Mouse (Mus musculus): ENCODE results near the gene Pnpo. TPM values are rescaled to one million over a fixed set of nuclear protein-coding genes. Genes with fewer than 3 reads are reported as not detected.
A peak's percentile ranks its signal among the peaks of the same experiment; 100 is the strongest.

Pnpo gene
- polyA plus RNA-seq, 1 experiment from 2014 or later: 719 TPM

- Histone ChIP-seq H3K9me3 (replicated peaks; ENCODE audit: control insufficient read depth, low read length) (no peaks in the 10 kb centered on the region), H3K27ac (ENCODE audit: low read length) (peak overlapping the region; percentile 96), H3K27me3 (ENCODE audit: control insufficient read depth, insufficient read depth, low read depth, low read length) (no peaks in the 10 kb centered on the region), H3K4me1 (ENCODE audit: control insufficient read depth, low read depth, low read length) (peaks cover 73% of the 10 kb centered on the region), H3K9ac (ENCODE audit: low read depth, low read length) (peak overlapping the region; percentile 30; the same call in 1 of the 2 replicates), H3K4me2 (ENCODE audit: low read depth, low read length) (peak overlapping the region; percentile 26; the same call in 1 of the 2 replicates), H3K36me3 (ENCODE audit: control insufficient read depth, insufficient read depth) (no peaks in the 10 kb centered on the region), H3K4me3 (ENCODE audit: low read depth, low read length) (no peak overlapping the region)
- ATAC-seq (ENCODE audit: low read depth): peak; percentile 88
- 20% methylated on average over 5 of the region's 5 CpGs for WGBS (ENCODE audit: insufficient replicate concordance)
Observed at GRCm38 (mm10) chr11:96926587-96926986, 17.2 kb downstream of the Pnpo start.

- H3K4me2 ChIP-seq (ENCODE audit: low read depth, low read length): peak overlapping the region; percentile 26
Observed at GRCm38 (mm10) chr11:96925469-96926148, 18.2 kb downstream of the Pnpo start.

GRCm38 (mm10) chr11:96924861-96925260, 18.9 kb downstream of the Pnpo start:
- Histone ChIP-seq H3K9ac (ENCODE audit: low read depth, low read length) (peak overlapping the region; percentile 52), H3K36me3 (ENCODE audit: control insufficient read depth, insufficient read depth) (no peaks in the 10 kb centered on the region), H3K4me1 (ENCODE audit: control insufficient read depth, low read depth, low read length) (peaks cover 60% of the 10 kb centered on the region), H3K4me3 (ENCODE audit: low read depth, low read length) (no peak overlapping the region), H3K27me3 (ENCODE audit: control insufficient read depth, insufficient read depth, low read depth, low read length) (no peaks in the 10 kb centered on the region), H3K4me2 (ENCODE audit: low read depth, low read length) (peak overlapping the region; percentile 18; the same call in 1 of the 2 replicates), H3K27ac (ENCODE audit: low read length) (peak overlapping the region; percentile 96), H3K9me3 (replicated peaks; ENCODE audit: control insufficient read depth, low read length) (no peaks in the 10 kb centered on the region)
- ATAC-seq (ENCODE audit: low read depth): no peak
- WGBS (ENCODE audit: insufficient replicate concordance): 27% methylated on average over 11 of the region's 11 CpGs

More at GRCm38 (mm10) chr11:96925469-96926148, 18.2 kb downstream of the Pnpo start:
- no peaks in the 10 kb centered on the region for H3K27me3 ChIP-seq (ENCODE audit: control insufficient read depth, insufficient read depth, low read depth, low read length)
- H3K27ac ChIP-seq (ENCODE audit: low read length): peak overlapping the region; percentile 96
- H3K36me3 ChIP-seq (ENCODE audit: control insufficient read depth, insufficient read depth): no peaks in the 10 kb centered on the region
- H3K9me3 ChIP-seq (replicated peaks; ENCODE audit: control insufficient read depth, low read length): no peaks in the 10 kb centered on the region
- peak; percentile 62 for ATAC-seq (ENCODE audit: low read depth)
- no peak overlapping the region for H3K4me3 ChIP-seq (ENCODE audit: low read depth, low read length)
- peak overlapping the region; percentile 52 for H3K9ac ChIP-seq (ENCODE audit: low read depth, low read length)
- H3K4me1 ChIP-seq (ENCODE audit: control insufficient read depth, low read depth, low read length): peaks cover 65% of the 10 kb centered on the region
- 54% methylated on average over 12 of the region's 12 CpGs for WGBS (ENCODE audit: insufficient replicate concordance)

GRCm38 (mm10) chr11:96919003-96919402, 24.8 kb downstream of the Pnpo start:
- Histone ChIP-seq H3K4me1 (ENCODE audit: control insufficient read depth, low read depth, low read length) (peaks cover 47% of the 10 kb centered on the region), H3K4me3 (ENCODE audit: low read depth, low read length) (no peak overlapping the region), H3K27ac (ENCODE audit: low read length) (peak overlapping the region; percentile 93), H3K27me3 (ENCODE audit: control insufficient read depth, insufficient read depth, low read depth, low read length) (no peaks in the 10 kb centered on the region), H3K4me2 (ENCODE audit: low read depth, low read length) (no peak overlapping the region; the same call in 1 of the 2 replicates), H3K9me3 (replicated peaks; ENCODE audit: control insufficient read depth, low read length) (no peaks in the 10 kb centered on the region), H3K36me3 (ENCODE audit: control insufficient read depth, insufficient read depth) (no peaks in the 10 kb centered on the region), H3K9ac (ENCODE audit: low read depth, low read length) (peak overlapping the region; percentile 1)
- no peak for ATAC-seq (ENCODE audit: low read depth)
- 33% methylated on average over 6 of the region's 6 CpGs for WGBS (ENCODE audit: insufficient replicate concordance)

GRCm38 (mm10) chr11:96917415-96917814, 26.4 kb downstream of the Pnpo start:
- Histone ChIP-seq H3K4me1 (ENCODE audit: control insufficient read depth, low read depth, low read length) (peaks cover 47% of the 10 kb centered on the region), H3K36me3 (ENCODE audit: control insufficient read depth, insufficient read depth) (no peaks in the 10 kb centered on the region; the same call in 1 of the 2 replicates), H3K9me3 (replicated peaks; ENCODE audit: control insufficient read depth, low read length) (no peaks in the 10 kb centered on the region), H3K9ac (ENCODE audit: low read depth, low read length) (peak overlapping the region; percentile 64), H3K4me3 (ENCODE audit: low read depth, low read length) (peak overlapping the region; percentile 47), H3K4me2 (ENCODE audit: low read depth, low read length) (peak overlapping the region; percentile 74), H3K27ac (ENCODE audit: low read length) (peak overlapping the region; percentile 93), H3K27me3 (ENCODE audit: control insufficient read depth, insufficient read depth, low read depth, low read length) (no peaks in the 10 kb centered on the region)
- peak; percentile 81 for ATAC-seq (ENCODE audit: low read depth)
- WGBS (ENCODE audit: insufficient replicate concordance): 22% methylated on average over 6 of the region's 6 CpGs

- Histone ChIP-seq H3K4me3 (ENCODE audit: low read depth, low read length) (peak overlapping the region; percentile 47), H3K27ac (ENCODE audit: low read length) (peak overlapping the region; percentile 93), H3K9ac (ENCODE audit: low read depth, low read length) (peak overlapping the region; percentile 64), H3K9me3 (replicated peaks; ENCODE audit: control insufficient read depth, low read length) (no peaks in the 10 kb centered on the region), H3K4me2 (ENCODE audit: low read depth, low read length) (peak overlapping the region; percentile 74), H3K4me1 (ENCODE audit: control insufficient read depth, low read depth, low read length) (peaks cover 47% of the 10 kb centered on the region), H3K36me3 (ENCODE audit: control insufficient read depth, insufficient read depth) (no peaks in the 10 kb centered on the region; the same call in 1 of the 2 replicates), H3K27me3 (ENCODE audit: control insufficient read depth, insufficient read depth, low read depth, low read length) (no peaks in the 10 kb centered on the region)
- ATAC-seq (ENCODE audit: low read depth): no peak
- 19% methylated on average over 12 of the region's 13 CpGs for WGBS (ENCODE audit: insufficient replicate concordance)
Observed at GRCm38 (mm10) chr11:96916885-96917396, 26.8 kb downstream of the Pnpo start.

GRCm38 (mm10) chr11:96916044-96916884, 27.5 kb downstream of the Pnpo start, which contains the start of gene Cdk5rap3:
TSS of gene Cdk5rap3 (minus strand) at chr11:96916496.
- Histone ChIP-seq H3K4me2 (ENCODE audit: low read depth, low read length) (peak within 1 kb of the TSS; percentile 97), H3K9ac (ENCODE audit: low read depth, low read length) (peak within 1 kb of the TSS; percentile 82), H3K4me3 (ENCODE audit: low read depth, low read length) (peak within 1 kb of the TSS; percentile 83), H3K27ac (ENCODE audit: low read length) (peak within 1 kb of the TSS; percentile 93), H3K4me1 (ENCODE audit: control insufficient read depth, low read depth, low read length) (peaks cover 47% of the 10 kb centered on the region), H3K27me3 (ENCODE audit: control insufficient read depth, insufficient read depth, low read depth, low read length) (no peaks in the 10 kb centered on the region), H3K9me3 (replicated peaks; ENCODE audit: control insufficient read depth, low read length) (no peaks in the 10 kb centered on the region), H3K36me3 (ENCODE audit: control insufficient read depth, insufficient read depth) (no peaks in the 10 kb centered on the region; the same call in 1 of the 2 replicates)
- under 1% methylated on average over 55 of the region's 55 CpGs for WGBS (ENCODE audit: insufficient replicate concordance)
- ATAC-seq (ENCODE audit: low read depth): peak; percentile 84

GRCm38 (mm10) chr11:96912682-96913081, 31.1 kb downstream of the Pnpo start:
- H3K4me3 ChIP-seq (ENCODE audit: low read depth, low read length): no peak overlapping the region
- no peak overlapping the region for H3K9ac ChIP-seq (ENCODE audit: low read depth, low read length)
- H3K4me2 ChIP-seq (ENCODE audit: low read depth, low read length): no peak overlapping the region
- no peaks in the 10 kb centered on the region for H3K27me3 ChIP-seq (ENCODE audit: control insufficient read depth, insufficient read depth, low read depth, low read length)
- peaks cover 8% of the 10 kb centered on the region for H3K36me3 ChIP-seq (ENCODE audit: control insufficient read depth, insufficient read depth)
- H3K4me1 ChIP-seq (ENCODE audit: control insufficient read depth, low read depth, low read length): peaks cover 25% of the 10 kb centered on the region
- H3K9me3 ChIP-seq (replicated peaks; ENCODE audit: control insufficient read depth, low read length): no peaks in the 10 kb centered on the region
- WGBS (ENCODE audit: insufficient replicate concordance): 48% methylated on average over 11 of the region's 11 CpGs
- H3K27ac ChIP-seq (ENCODE audit: low read length): no peak overlapping the region
- ATAC-seq (ENCODE audit: low read depth): no peak

All from liver, embryonic 16.5 days (tissue).